Mouse (Mus musculus) liver, postnatal 0 days (tissue): ENCODE measurements at regions not wholly inside any gene's neighbourhood (a gene's known extent, or its start where the extent isn't known, plus 50 kb on each side); places are given as distances from the start of the nearest gene placed in this dataset.

Experiments
- CTCF ChIP-seq: sonication (generic); IDR thresholded peaks from 2 replicates; pipeline ENCODE4 v1.5.1; 2016; ENCODE audit warnings: antibody characterized with exemption, low read depth
- EP300 ChIP-seq: IDR thresholded peaks from 2 replicates; pipeline ENCODE4 v1.6.1; 2016; ENCODE audit warnings: antibody characterized with exemption, low read depth, mild to moderate bottlenecking

DNA sequence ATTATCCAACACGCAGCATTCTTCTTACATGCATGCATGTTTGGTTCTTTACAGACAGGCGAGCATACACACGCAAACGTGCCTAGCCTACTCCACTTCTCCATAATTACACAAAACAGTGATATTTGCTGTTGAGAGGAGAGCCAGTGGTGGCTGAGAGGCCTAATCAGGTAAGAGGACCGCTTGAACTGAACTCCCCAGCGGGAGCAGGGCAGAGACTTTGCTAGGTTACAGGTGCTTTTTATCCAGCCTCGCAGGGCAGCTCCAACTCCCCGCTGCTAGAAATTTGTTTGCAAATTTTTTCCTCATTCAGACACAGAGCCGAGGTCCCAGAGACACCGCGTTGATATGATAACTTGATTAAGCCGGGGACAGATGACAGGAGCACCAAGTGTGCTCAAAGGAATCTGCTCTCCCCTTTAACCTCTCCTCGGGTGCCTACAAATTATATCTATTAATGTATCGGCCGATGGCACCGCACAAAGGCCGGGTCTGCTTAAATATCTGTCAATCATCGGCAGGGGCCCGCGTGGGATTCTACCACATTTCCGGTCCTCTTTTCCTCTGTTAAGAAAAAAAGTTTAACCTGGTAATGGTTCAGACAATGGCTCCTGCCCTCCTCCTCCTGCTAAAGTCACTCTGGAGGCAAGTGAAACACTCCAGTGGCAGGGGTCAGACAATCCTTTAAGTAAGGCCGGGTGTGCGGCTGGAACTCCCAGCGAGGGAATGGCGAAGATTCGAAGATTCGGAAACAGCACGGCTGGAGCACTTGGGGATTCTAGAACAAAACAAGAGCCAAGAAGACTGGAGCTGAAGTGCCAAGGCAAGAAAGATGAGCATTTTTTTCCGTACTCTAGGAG, 58.3 kb downstream of the Hes1 start:
- TF ChIP-seq CTCF (no peak), EP300 (no peak)
